Mouse (Mus musculus) forebrain, embryonic 15.5 days (tissue): ENCODE data around the gene Eps8l2. TPM values are rescaled to one million over a fixed set of nuclear protein-coding genes. Genes with fewer than 3 reads are reported as not detected.

Source experiments
- ATAC-seq: fragments of 200-750 bp; cut with Nextera tagmentation; replicated peaks from 2 replicates; pipeline ENCODE4 v1.8.0; 2017; ENCODE audit warnings: mild to moderate bottlenecking, moderate TSS enrichment, moderate library complexity
- H3K27ac ChIP-seq: fragments of 300-500 bp; sonication (generic); replicated peaks from 2 replicates; pipeline ENCODE4 v1.5.1; 2015; ENCODE audit warnings: mild to moderate bottlenecking, inconsistent platforms
- H3K27me3 ChIP-seq: fragments of 300-500 bp; sonication (generic); 2 replicates; pipeline ENCODE4 v1.6.1; 2015; ENCODE audit warnings: inconsistent platforms
- H3K36me3 ChIP-seq: fragments of 300-500 bp; sonication (generic); 2 replicates; pipeline ENCODE4 v1.6.1; 2015; ENCODE audit warnings: mild to moderate bottlenecking, inconsistent platforms
- H3K4me1 ChIP-seq: fragments of 300-500 bp; sonication (generic); 2 replicates; pipeline ENCODE4 v1.6.1; 2015; ENCODE audit warnings: inconsistent platforms
- H3K4me2 ChIP-seq: fragments of 300-500 bp; sonication (generic); replicated peaks from 2 replicates; pipeline ENCODE4 v1.6.1; 2015; ENCODE audit warnings: mild to moderate bottlenecking, inconsistent platforms
- H3K4me3 ChIP-seq: fragments of 300-500 bp; sonication (generic); 2 replicates; pipeline ENCODE4 v1.5.1; 2015; ENCODE audit warnings: mild to moderate bottlenecking, inconsistent platforms
- H3K9ac ChIP-seq: fragments of 300-500 bp; sonication (generic); replicated peaks from 2 replicates; pipeline ENCODE4 v1.6.1; 2015; ENCODE audit warnings: mild to moderate bottlenecking, inconsistent platforms
- H3K9me3 ChIP-seq: fragments of 300-500 bp; sonication (generic); 2 replicates; pipeline ENCODE4 v1.6.1; 2016; ENCODE audit warnings: inconsistent platforms
- WGBS: fragments of 180-500 bp; shearing (Covaris S2); methylation state at CpG from one replicate; pipeline ENCODE4 v1.1.7; 2015; ENCODE audit warnings: mixed read lengths; 5-methylcytosine and 5-hydroxymethylcytosine counted together
- polyA plus RNA-seq: library from polyadenylated mRNA; unstranded; fragments of >200 nt; fragmentation: Nextera tagmentation; extraction: Ambion mirVana; gene quantifications from 2 replicates; pipeline ENCODE4 v1.2.1, GENCODE M21; 2015

Gene Eps8l2
- polyA plus RNA-seq, 1 experiment from 2014 or later: 0.37 TPM

GRCm38 (mm10) chr7:141355626-141356326 lies 17.1 kb downstream of the Eps8l2 start:
- no peak for ATAC-seq
- no peak overlapping the region for H3K4me3 ChIP-seq
- no peak overlapping the region for H3K4me2 ChIP-seq
- peaks cover 10% of the 10 kb centered on the region for H3K4me1 ChIP-seq
- H3K36me3 ChIP-seq: no peaks in the 10 kb centered on the region
- no peaks in the 10 kb centered on the region for H3K9me3 ChIP-seq
- no peak overlapping the region for H3K9ac ChIP-seq
- WGBS: 51% methylated on average over 12 of the region's 12 CpGs
- no peaks in the 10 kb centered on the region for H3K27me3 ChIP-seq
- no peak overlapping the region for H3K27ac ChIP-seq

GRCm38 (mm10) chr7:141356971-141357370 lies 18.3 kb downstream of the Eps8l2 start:
- H3K9me3 ChIP-seq: no peaks in the 10 kb centered on the region
- no peak overlapping the region for H3K9ac ChIP-seq
- peaks cover 4% of the 10 kb centered on the region; the same call in 1 of the 2 replicates for H3K27me3 ChIP-seq
- ATAC-seq: no peak
- peaks cover 10% of the 10 kb centered on the region for H3K4me1 ChIP-seq
- H3K4me2 ChIP-seq: no peak overlapping the region
- no peak overlapping the region for H3K27ac ChIP-seq
- H3K36me3 ChIP-seq: no peaks in the 10 kb centered on the region
- no peak overlapping the region for H3K4me3 ChIP-seq
- WGBS: 73% methylated on average over 14 of the region's 14 CpGs

GRCm38 (mm10) chr7:141361510-141361909 lies 22.8 kb downstream of the Eps8l2 start:
- H3K9me3 ChIP-seq: no peaks in the 10 kb centered on the region
- H3K36me3 ChIP-seq: no peaks in the 10 kb centered on the region
- no peaks in the 10 kb centered on the region for H3K4me1 ChIP-seq
- no peak overlapping the region for H3K27ac ChIP-seq
- no peak overlapping the region for H3K9ac ChIP-seq
- no peak overlapping the region for H3K4me2 ChIP-seq
- WGBS: 14% methylated on average over 24 of the region's 24 CpGs
- ATAC-seq: no peak
- H3K4me3 ChIP-seq: no peak overlapping the region
- peaks cover 8% of the 10 kb centered on the region; the same call in 1 of the 2 replicates for H3K27me3 ChIP-seq

- WGBS: 58% methylated on average over 4 of the region's 4 CpGs
- peaks cover 8% of the 10 kb centered on the region; the same call in 1 of the 2 replicates for H3K27me3 ChIP-seq
- H3K4me3 ChIP-seq: no peak overlapping the region
- H3K36me3 ChIP-seq: no peaks in the 10 kb centered on the region
- H3K4me2 ChIP-seq: no peak overlapping the region
- H3K9ac ChIP-seq: no peak overlapping the region
- no peak; the same call in 1 of the 2 replicates for ATAC-seq
- no peaks in the 10 kb centered on the region for H3K9me3 ChIP-seq
- H3K27ac ChIP-seq: no peak overlapping the region
- H3K4me1 ChIP-seq: no peaks in the 10 kb centered on the region
These were observed 24.5 kb downstream of the Eps8l2 start for GRCm38 (mm10) chr7:141363106-141363751.

- Histone ChIP-seq H3K4me3 (no peak overlapping the region), H3K36me3 (no peaks in the 10 kb centered on the region), H3K9me3 (no peaks in the 10 kb centered on the region), H3K4me2 (no peak overlapping the region), H3K4me1 (no peaks in the 10 kb centered on the region), H3K9ac (no peak overlapping the region), H3K27ac (no peak overlapping the region), H3K27me3 (peaks cover 8% of the 10 kb centered on the region; the same call in 1 of the 2 replicates)
- 69% methylated on average over 2 of the region's 2 CpGs for WGBS
- no peak for ATAC-seq
These were observed 25.1 kb downstream of the Eps8l2 start for GRCm38 (mm10) chr7:141363752-141364125.

- no peak overlapping the region for H3K4me3 ChIP-seq
- no peak overlapping the region for H3K4me2 ChIP-seq
- no peaks in the 10 kb centered on the region for H3K4me1 ChIP-seq
- WGBS: 83% methylated on average over 5 of the region's 5 CpGs
- ATAC-seq: no peak
- H3K9ac ChIP-seq: no peak overlapping the region
- H3K36me3 ChIP-seq: no peaks in the 10 kb centered on the region
- peaks cover 8% of the 10 kb centered on the region; the same call in 1 of the 2 replicates for H3K27me3 ChIP-seq
- no peaks in the 10 kb centered on the region for H3K9me3 ChIP-seq
- no peak overlapping the region for H3K27ac ChIP-seq
These were observed 25.8 kb downstream of the Eps8l2 start for GRCm38 (mm10) chr7:141364349-141365048.

- Histone ChIP-seq H3K4me1 (no peaks in the 10 kb centered on the region), H3K4me2 (no peak overlapping the region), H3K4me3 (no peak overlapping the region), H3K27me3 (peaks cover 8% of the 10 kb centered on the region; the same call in 1 of the 2 replicates), H3K36me3 (no peaks in the 10 kb centered on the region), H3K9ac (no peak overlapping the region), H3K27ac (no peak overlapping the region), H3K9me3 (no peaks in the 10 kb centered on the region)
- WGBS: 67% methylated on average over 3 of the region's 3 CpGs
- no peak for ATAC-seq
These were observed 26.4 kb downstream of the Eps8l2 start for GRCm38 (mm10) chr7:141365049-141365445.

GRCm38 (mm10) chr7:141367358-141367757 lies 28.7 kb downstream of the Eps8l2 start:
- H3K4me2 ChIP-seq: no peak overlapping the region
- H3K36me3 ChIP-seq: no peaks in the 10 kb centered on the region
- no peak for ATAC-seq
- H3K27me3 ChIP-seq: peaks cover 1% of the 10 kb centered on the region; the same call in 1 of the 2 replicates
- H3K9ac ChIP-seq: no peak overlapping the region
- WGBS: 88% methylated on average over 4 of the region's 4 CpGs
- H3K4me1 ChIP-seq: no peaks in the 10 kb centered on the region
- H3K4me3 ChIP-seq: no peak overlapping the region
- no peaks in the 10 kb centered on the region for H3K9me3 ChIP-seq
- no peak overlapping the region for H3K27ac ChIP-seq

GRCm38 (mm10) chr7:141369918-141370317 lies 31.2 kb downstream of the Eps8l2 start:
- no peak overlapping the region for H3K4me3 ChIP-seq

GRCm38 (mm10) chr7:141371942-141372595 lies 33.4 kb downstream of the Eps8l2 start:
- no peaks in the 10 kb centered on the region for H3K27me3 ChIP-seq
- WGBS: 80% methylated on average over 6 of the region's 6 CpGs
- H3K4me3 ChIP-seq: no peak overlapping the region
- no peaks in the 10 kb centered on the region for H3K36me3 ChIP-seq
- H3K27ac ChIP-seq: no peak overlapping the region
- no peak overlapping the region for H3K9ac ChIP-seq
- no peak overlapping the region for H3K4me2 ChIP-seq
- no peak for ATAC-seq
- H3K4me1 ChIP-seq: no peaks in the 10 kb centered on the region
- H3K9me3 ChIP-seq: no peaks in the 10 kb centered on the region

More at GRCm38 (mm10) chr7:141369918-141370317, 31.2 kb downstream of the Eps8l2 start:
- ATAC-seq: no peak
- Histone ChIP-seq H3K4me1 (no peaks in the 10 kb centered on the region), H3K9me3 (no peaks in the 10 kb centered on the region), H3K4me2 (no peak overlapping the region), H3K36me3 (no peaks in the 10 kb centered on the region), H3K27me3 (no peaks in the 10 kb centered on the region), H3K27ac (no peak overlapping the region), H3K9ac (no peak overlapping the region)
- 62% methylated on average over 5 of the region's 5 CpGs for WGBS

GRCm38 (mm10) chr7:141373611-141374010 lies 34.9 kb downstream of the Eps8l2 start:
- Histone ChIP-seq H3K9ac (no peak overlapping the region), H3K4me3 (no peak overlapping the region), H3K27me3 (no peaks in the 10 kb centered on the region), H3K4me1 (no peaks in the 10 kb centered on the region), H3K4me2 (no peak overlapping the region), H3K9me3 (no peaks in the 10 kb centered on the region), H3K36me3 (no peaks in the 10 kb centered on the region), H3K27ac (no peak overlapping the region)
- no peak for ATAC-seq
- 22% methylated on average over 6 of the region's 6 CpGs for WGBS

GRCm38 (mm10) chr7:141374399-141374798 lies 35.7 kb downstream of the Eps8l2 start:
- Histone ChIP-seq H3K27me3 (no peaks in the 10 kb centered on the region), H3K4me3 (no peak overlapping the region), H3K4me1 (no peaks in the 10 kb centered on the region), H3K36me3 (no peaks in the 10 kb centered on the region), H3K9me3 (no peaks in the 10 kb centered on the region), H3K4me2 (no peak overlapping the region), H3K27ac (no peak overlapping the region), H3K9ac (no peak overlapping the region)
- ATAC-seq: no peak
